Mouse (Mus musculus) bone marrow macrophage, adult 2 months (primary cell): ENCODE measurements around the gene Pcdh9. TPM values are rescaled to one million over a fixed set of nuclear protein-coding genes. Genes with fewer than 3 reads are reported as not detected.

Experiments
- H3K27ac ChIP-seq: 2 replicates; pipeline ENCODE4 v1.5.1; 2012; ENCODE audit warnings: low read depth, low read length; ENCODE audit not compliant: insufficient read depth
- H3K4me1 ChIP-seq: 2 replicates; pipeline ENCODE4 v1.6.1; 2012; ENCODE audit warnings: low read length; ENCODE audit not compliant: control insufficient read depth, insufficient read depth
- H3K4me3 ChIP-seq: 2 replicates; pipeline ENCODE4 v1.5.1; 2012; ENCODE audit warnings: mild to moderate bottlenecking, low read length, moderate library complexity; ENCODE audit not compliant: insufficient read depth
- CTCF ChIP-seq: IDR thresholded peaks from 2 replicates; pipeline ENCODE4 v1.5.1; 2012; ENCODE audit warnings: low read depth, mild to moderate bottlenecking, low read length, moderate library complexity
- POLR2A ChIP-seq: IDR thresholded peaks from 2 replicates; pipeline ENCODE4 v1.6.1; 2012; ENCODE audit warnings: mild to moderate bottlenecking, low read depth, low read length, borderline replicate concordance
- polyA plus RNA-seq: library from polyadenylated mRNA; stranded (reverse); fragments of >200 nt; gene quantifications from 2 replicates; pipeline ENCODE4 v1.2.4, GENCODE M21; 2012; ENCODE audit not compliant: missing spikeins, insufficient read depth, insufficient read length

Gene Pcdh9
- polyA plus RNA-seq, 1 experiment = not detected

DNA sequence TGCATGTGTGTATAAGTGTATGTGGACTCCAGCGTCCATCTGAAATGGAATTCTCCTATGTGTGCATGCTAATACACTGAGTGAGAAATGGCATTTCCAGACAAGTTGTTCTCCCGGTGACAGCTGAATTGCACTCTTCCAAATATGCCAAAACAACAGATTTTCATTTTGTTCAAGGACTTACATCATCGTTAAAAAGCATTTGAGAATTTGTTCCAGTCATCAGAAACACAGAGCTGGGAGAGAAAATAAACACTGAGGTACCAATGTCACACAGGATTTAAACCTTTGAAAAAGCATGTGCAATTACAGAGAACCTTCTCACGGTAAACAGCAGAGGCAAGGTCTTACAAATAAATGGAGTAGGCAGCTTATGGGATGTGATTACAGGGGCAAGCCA lies 290.5 kb downstream of the Pcdh9 start:
- no peak overlapping the region for H3K27ac ChIP-seq
- no peaks in the 10 kb centered on the region for H3K4me1 ChIP-seq
- TF ChIP-seq CTCF (no peak), POLR2A (no peak)
- H3K4me3 ChIP-seq = no peak overlapping the region

DNA sequence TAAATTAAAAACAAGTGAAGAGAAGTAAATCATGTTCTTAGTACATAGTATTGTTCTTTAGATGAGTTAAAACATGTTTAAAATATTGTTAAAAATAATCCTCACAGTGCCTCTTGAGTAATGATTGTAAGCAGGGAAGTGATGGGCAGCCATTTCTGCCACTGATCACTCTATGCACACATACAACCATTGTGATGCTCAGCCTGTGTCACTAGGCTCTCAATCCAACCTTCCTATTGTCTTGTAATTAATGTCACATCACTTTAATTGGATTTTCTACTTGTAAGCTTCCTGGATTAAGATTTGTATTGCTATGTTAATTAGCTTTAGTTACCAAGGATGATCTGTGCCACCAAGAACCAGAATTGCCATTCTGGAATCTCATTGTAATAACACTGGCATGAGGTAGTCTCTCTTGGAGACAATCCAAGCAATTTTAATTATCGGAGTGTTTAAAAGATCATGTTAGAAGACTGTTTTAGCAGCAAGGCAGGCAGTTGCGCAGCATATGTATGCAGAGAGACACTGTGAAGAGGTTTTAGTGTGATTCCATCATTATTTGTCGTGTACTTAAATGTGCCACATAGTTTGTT lies 305.0 kb downstream of the Pcdh9 start:
- Histone ChIP-seq H3K4me3 (no peak overlapping the region), H3K27ac (no peak overlapping the region), H3K4me1 (no peaks in the 10 kb centered on the region)
- TF ChIP-seq POLR2A (no peak), CTCF (no peak)

DNA sequence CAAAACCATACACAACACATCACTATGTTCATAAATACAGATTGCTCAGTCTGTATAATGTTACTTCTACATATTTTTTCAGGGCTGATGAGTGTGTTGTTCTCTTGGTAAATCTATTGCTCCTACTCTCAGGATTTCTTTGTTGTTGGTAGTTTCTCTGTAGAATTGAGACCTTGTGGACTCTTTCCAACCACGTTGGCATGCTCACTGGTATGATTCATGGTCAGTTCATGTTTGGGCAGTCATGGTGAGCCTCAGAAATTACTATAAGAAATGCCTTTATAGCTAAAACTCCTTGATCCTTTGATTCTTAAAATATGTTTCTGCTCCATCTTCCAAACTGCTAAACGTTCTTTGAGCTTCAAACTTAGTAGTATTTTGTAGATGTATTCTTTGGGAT lies 326.1 kb downstream of the Pcdh9 start:
- no peak overlapping the region for H3K4me3 ChIP-seq
- no peak for TF ChIP-seq POLR2A
- TF ChIP-seq CTCF = no peak

DNA sequence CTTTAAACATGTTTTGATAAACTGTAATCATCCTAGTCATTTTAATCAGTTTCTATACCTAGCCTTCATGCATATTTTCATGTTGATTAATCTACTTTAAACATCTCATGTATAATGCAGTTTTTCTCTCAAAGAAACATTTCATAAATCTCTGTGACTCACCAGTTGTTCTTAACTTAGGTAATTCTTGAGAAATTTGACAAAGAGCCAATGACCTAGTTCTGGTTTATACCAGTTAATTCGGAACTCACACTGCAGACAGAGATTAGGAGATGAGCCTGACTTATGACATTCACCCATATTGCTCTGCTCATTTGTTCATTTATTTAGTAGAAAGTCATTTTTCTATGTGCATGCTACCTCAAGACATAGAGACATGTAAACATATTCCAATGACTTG lies 328.9 kb downstream of the Pcdh9 start:
- H3K4me1 ChIP-seq = no peaks in the 10 kb centered on the region
- no peak overlapping the region for H3K27ac ChIP-seq
- TF ChIP-seq CTCF = no peak
- no peak for TF ChIP-seq POLR2A
- no peak overlapping the region for H3K4me3 ChIP-seq

More for the DNA sequence above, 326.1 kb downstream of the Pcdh9 start:
- Histone ChIP-seq H3K27ac (no peak overlapping the region), H3K4me1 (no peaks in the 10 kb centered on the region)

DNA sequence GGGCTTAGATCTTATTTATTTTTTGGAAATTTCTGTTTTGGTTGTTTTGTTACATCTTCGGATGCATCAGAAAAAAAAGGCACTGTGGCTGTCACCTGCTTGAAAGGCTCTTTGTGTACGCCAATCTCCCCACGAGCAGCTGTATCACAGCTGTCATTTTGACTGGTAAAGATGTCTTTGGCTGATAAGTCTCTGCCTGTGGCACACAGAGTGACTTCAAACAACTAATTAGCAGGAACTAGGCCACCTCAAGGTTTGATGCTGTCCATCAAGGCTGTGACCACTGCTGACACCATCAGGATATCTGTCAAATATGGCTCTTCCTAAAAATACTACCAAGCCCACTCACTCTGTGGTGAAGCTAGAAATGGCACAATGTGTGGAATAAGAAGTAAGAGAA lies 336.7 kb downstream of the Pcdh9 start:
- TF ChIP-seq CTCF (no peak), POLR2A (no peak)
- Histone ChIP-seq H3K27ac (no peak overlapping the region), H3K4me1 (no peaks in the 10 kb centered on the region), H3K4me3 (no peak overlapping the region)

DNA sequence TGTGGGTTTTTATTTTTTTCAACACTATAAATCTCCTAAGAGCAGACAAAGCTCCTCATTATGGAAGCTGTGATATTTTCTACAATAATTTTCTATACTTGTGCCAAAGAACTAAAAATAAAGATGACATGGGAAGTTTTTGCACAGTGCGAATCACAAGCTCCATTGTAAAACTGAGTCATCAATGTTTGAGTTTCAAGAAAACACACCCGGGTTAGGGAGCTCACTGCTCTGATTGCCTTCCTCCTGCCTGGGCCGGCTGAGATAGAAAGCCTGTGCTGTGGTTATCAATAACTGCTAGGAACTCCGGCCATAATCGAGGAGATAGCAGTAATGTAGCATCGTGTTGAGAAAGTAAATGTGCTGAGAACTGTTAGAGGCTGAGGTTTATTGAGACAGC lies 344.9 kb downstream of the Pcdh9 start:
- Histone ChIP-seq H3K4me3 (no peak overlapping the region), H3K27ac (no peak overlapping the region), H3K4me1 (no peaks in the 10 kb centered on the region)
- no peak for TF ChIP-seq POLR2A
- TF ChIP-seq CTCF = no peak

DNA sequence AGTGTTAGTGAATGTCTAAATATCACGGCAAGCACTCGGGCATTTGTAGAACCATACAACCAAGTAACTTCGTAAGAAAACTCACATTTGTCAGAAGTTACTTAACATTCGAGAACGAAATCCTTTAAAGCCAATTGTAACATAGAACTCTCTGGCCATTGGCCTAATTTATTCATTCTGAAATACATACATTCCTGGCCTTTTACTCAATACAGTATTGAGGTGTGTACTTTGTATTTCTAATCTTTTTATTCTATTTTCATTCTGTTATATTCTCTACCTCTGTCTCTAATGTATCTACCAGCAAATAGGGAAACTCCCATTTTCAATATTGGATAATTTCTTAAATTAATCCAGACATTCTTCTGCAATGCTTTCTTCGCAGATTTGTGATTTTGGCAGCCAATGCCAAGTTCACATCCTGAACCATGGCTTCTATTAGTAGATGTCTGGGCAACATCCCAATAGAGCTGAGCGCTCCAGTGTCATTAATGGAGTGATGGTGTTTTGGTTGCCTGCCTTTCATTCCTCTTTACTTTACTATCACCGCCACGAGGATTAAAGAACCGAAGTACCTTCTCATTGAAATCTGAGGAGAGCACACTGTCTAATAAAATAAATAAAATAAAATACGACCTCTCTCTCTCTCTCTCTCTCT lies 346.4 kb downstream of the Pcdh9 start:
- Histone ChIP-seq H3K4me1 (no peaks in the 10 kb centered on the region), H3K27ac (no peak overlapping the region), H3K4me3 (no peak overlapping the region)
- TF ChIP-seq POLR2A (no peak), CTCF (no peak)

DNA sequence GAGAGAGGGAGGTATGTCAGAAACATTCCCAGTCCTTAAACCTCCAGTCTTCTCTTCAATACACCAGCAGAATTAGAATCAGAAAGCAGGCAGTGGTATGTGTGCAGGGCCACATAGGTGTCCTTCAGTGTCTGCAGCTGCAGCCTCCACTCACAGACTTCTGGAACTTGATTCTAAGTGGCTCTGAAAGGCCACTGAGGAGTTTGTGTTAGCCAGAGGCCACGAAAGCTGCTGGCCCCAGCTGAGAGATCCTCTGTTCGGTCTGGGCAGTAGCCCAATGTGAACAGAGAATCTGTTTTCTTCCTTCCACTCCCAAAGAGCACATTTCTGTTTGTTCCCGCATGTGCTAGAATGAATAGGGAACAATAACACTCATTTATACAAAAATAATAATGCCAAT lies 346.9 kb downstream of the Pcdh9 start:
- TF ChIP-seq POLR2A = no peak
- TF ChIP-seq CTCF = no peak
- H3K4me3 ChIP-seq = no peak overlapping the region
- H3K27ac ChIP-seq = no peak overlapping the region
- no peaks in the 10 kb centered on the region for H3K4me1 ChIP-seq

DNA sequence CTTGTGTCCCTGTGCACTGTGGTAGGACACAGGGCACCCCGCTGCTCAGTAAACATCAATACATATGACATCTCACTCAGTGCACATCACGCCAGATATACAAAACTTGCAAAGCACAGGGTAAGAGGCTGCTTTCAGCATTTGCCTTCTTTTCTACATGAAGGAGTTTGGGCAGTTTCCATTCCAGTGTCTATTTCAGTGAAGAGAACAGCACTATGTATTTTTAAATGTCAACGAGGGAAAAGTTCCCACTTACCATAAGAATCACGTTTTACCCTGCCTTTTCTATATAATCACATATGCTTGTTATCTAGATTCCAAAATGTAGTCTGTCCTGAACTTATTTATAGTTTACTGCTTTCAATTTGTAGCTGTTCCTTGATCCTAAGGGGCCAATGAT lies 355.6 kb downstream of the Pcdh9 start:
- H3K27ac ChIP-seq = no peak overlapping the region
- no peak overlapping the region for H3K4me3 ChIP-seq
- TF ChIP-seq CTCF (no peak), POLR2A (no peak)
- no peaks in the 10 kb centered on the region for H3K4me1 ChIP-seq

DNA sequence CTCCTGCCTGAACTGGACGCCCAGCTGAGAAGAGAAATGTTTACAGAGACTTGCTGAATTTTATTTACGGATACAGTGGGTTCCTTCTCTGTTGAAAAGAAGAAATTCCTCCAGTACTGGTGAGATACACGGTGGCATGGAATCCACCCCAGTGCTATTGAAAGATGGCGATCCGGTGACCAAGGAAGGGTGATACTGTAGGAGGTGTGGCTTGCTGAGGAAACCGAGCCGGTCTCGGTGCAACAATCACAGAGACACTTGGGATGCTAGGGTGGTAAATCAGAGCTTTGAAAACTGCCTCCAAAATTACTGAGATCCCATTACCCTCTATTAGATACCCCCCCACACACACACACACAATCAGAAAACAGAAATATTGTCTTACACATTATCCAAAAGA lies 367.0 kb downstream of the Pcdh9 start:
- TF ChIP-seq POLR2A (no peak), CTCF (no peak)
- Histone ChIP-seq H3K27ac (no peak overlapping the region), H3K4me3 (no peak overlapping the region), H3K4me1 (no peaks in the 10 kb centered on the region)
